In genomic region chr6:30693350-30693991, GRCm38 (mm10) we compare ENCODE assay signal across 8 mouse cellular contexts. TPM values are rescaled to one million over a fixed set of nuclear protein-coding genes. Genes with fewer than 3 reads are reported as not detected.
DNase-seq lines count a peak whose midpoint lies in the region; ATAC-seq and TF ChIP-seq lines count a peak whose summit lies in the region.

Cep41 (minus strand) TSS chr6:30693749.

- TF ChIP-seq CTCF in E14TG2a.4 (conservative IDR thresholded peaks at IDR 0.05; ENCODE audit: low read length): no peak
- TF ChIP-seq CTCF in liver, postnatal 0 days (IDR thresholded peaks at IDR 0.05; ENCODE audit: low read depth): no peak

- peak within 1 kb of the TSS; percentile 69 for H3K4me2 ChIP-seq in forebrain, embryonic 13.5 days
- H3K4me2 ChIP-seq in liver, postnatal 0 days (ENCODE audit: low read depth, low read length): peak within 1 kb of the TSS; percentile 96
- H3K4me2 ChIP-seq in neural tube, embryonic 14.5 days (ENCODE audit: low read depth, low read length): peak within 1 kb of the TSS; percentile 61

- H3K4me1 ChIP-seq in E14TG2a.4 (replicated peaks; ENCODE audit: low read depth, low read length): peaks cover 13% of the 10 kb centered on the region
- peaks cover 22% of the 10 kb centered on the region for H3K4me1 ChIP-seq in forebrain, embryonic 13.5 days
- H3K4me1 ChIP-seq in liver, postnatal 0 days (ENCODE audit: insufficient read depth): peaks cover 9% of the 10 kb centered on the region
- peaks cover 5% of the 10 kb centered on the region; the same call in 1 of the 2 replicates for H3K4me1 ChIP-seq in neural tube, embryonic 14.5 days (ENCODE audit: control insufficient read depth, insufficient read depth, low read length)

- under 1% methylated on average over 41 of the region's 52 CpGs for WGBS in forebrain, embryonic 13.5 days
- WGBS in large intestine, adult 2 months: under 1% methylated on average over 52 of the region's 52 CpGs
- under 1% methylated on average over 49 of the region's 52 CpGs for WGBS in liver, postnatal 0 days (ENCODE audit: insufficient replicate concordance)
- under 1% methylated on average over 49 of the region's 52 CpGs for WGBS in neural tube, embryonic 14.5 days

- intact Hi-C loops in heart, postnatal 10 days (cut with DNase I): loop anchor here (5.0 kb wide), 1 partner anchor 141 kb away; no protein-coding TSS in a partner anchor

- H3K36me3 ChIP-seq in E14TG2a.4 (ENCODE audit: insufficient read depth, low read length): no peaks in the 10 kb centered on the region
- no peaks in the 10 kb centered on the region for H3K36me3 ChIP-seq in forebrain, embryonic 13.5 days (ENCODE audit: poor library complexity, severe bottlenecking)
- H3K36me3 ChIP-seq in liver, postnatal 0 days (replicated peaks; ENCODE audit: insufficient read depth, low read length): no peaks in the 10 kb centered on the region
- H3K36me3 ChIP-seq in neural tube, embryonic 14.5 days (ENCODE audit: control insufficient read depth, insufficient read depth, low read length): no peaks in the 10 kb centered on the region

- ATAC-seq in forebrain, embryonic 13.5 days: peak; percentile 99
- ATAC-seq in liver, postnatal 0 days: peak; percentile 98
- peak; percentile 99 for ATAC-seq in neural tube, embryonic 14.5 days (ENCODE audit: low read depth)

- peak within 1 kb of the TSS; percentile 94 for H3K27ac ChIP-seq in forebrain, embryonic 13.5 days
- H3K27ac ChIP-seq in liver, postnatal 0 days (ENCODE audit: low read depth): peak within 1 kb of the TSS; percentile 85
- peak within 1 kb of the TSS; percentile 88 for H3K27ac ChIP-seq in neural tube, embryonic 14.5 days (ENCODE audit: low read depth, low read length)

- H3K4me3 ChIP-seq in E14TG2a.4 (replicated peaks; ENCODE audit: low read length): peak within 1 kb of the TSS; percentile 84
- peak within 1 kb of the TSS; percentile 54 for H3K4me3 ChIP-seq in forebrain, embryonic 13.5 days
- H3K4me3 ChIP-seq in liver, postnatal 0 days (ENCODE audit: low read depth, low read length): peak within 1 kb of the TSS; percentile 77
- H3K4me3 ChIP-seq in neural tube, embryonic 14.5 days (ENCODE audit: low read depth, low read length): peak within 1 kb of the TSS; percentile 55

- peak; percentile 63; the same call in 1 of the 2 replicates for TF ChIP-seq EP300 in liver, postnatal 0 days (IDR thresholded peaks at IDR 0.05; ENCODE audit: low read depth)

- DNase-seq in c-Kit-positive CD71-positive TER-119-positive erythroid progenitor cells, embryonic 14.5 days (ENCODE audit: low spot score): peak; percentile 94
- peak; percentile 97 to 98 for DNase-seq in heart, postnatal 10 days
- peak; percentile 78 for DNase-seq in large intestine, adult 2 months (ENCODE audit: low read depth, low spot score)
- peak; percentile 94 for DNase-seq in liver, postnatal 0 days
- peak; percentile 97 for DNase-seq in testis, postnatal 10 days (ENCODE audit: low spot score)

- H3K27me3 ChIP-seq in E14TG2a.4 (ENCODE audit: insufficient read depth, low read length): no peaks in the 10 kb centered on the region
- no peaks in the 10 kb centered on the region for H3K27me3 ChIP-seq in forebrain, embryonic 13.5 days
- no peaks in the 10 kb centered on the region for H3K27me3 ChIP-seq in liver, postnatal 0 days (ENCODE audit: insufficient read depth, low read length)
- no peaks in the 10 kb centered on the region for H3K27me3 ChIP-seq in neural tube, embryonic 14.5 days (ENCODE audit: control insufficient read depth, insufficient read depth, low read length)

- peak within 1 kb of the TSS; percentile 64 for H3K9ac ChIP-seq in forebrain, embryonic 13.5 days
- H3K9ac ChIP-seq in liver, postnatal 0 days (replicated peaks): peak within 1 kb of the TSS; percentile 70
- H3K9ac ChIP-seq in neural tube, embryonic 14.5 days (replicated peaks; ENCODE audit: low read depth, low read length): peak within 1 kb of the TSS; percentile 64

- no peaks in the 10 kb centered on the region for H3K9me3 ChIP-seq in E14TG2a.4 (ENCODE audit: low read length)
- H3K9me3 ChIP-seq in forebrain, embryonic 13.5 days (replicated peaks): no peaks in the 10 kb centered on the region
- H3K9me3 ChIP-seq in liver, postnatal 0 days (ENCODE audit: low read length): no peaks in the 10 kb centered on the region
- H3K9me3 ChIP-seq in neural tube, embryonic 14.5 days (ENCODE audit: control insufficient read depth, low read length): no peaks in the 10 kb centered on the region

RNA-seq across cellular contexts. Expression of gene Cep41, which starts in this region (rescaled TPM):
- 19.5 and 19.6 TPM in 2 replicates for polyA plus RNA-seq in forebrain, embryonic 13.5 days (2015; fragmentation: Nextera tagmentation; extraction: Ambion mirVana)
- 1 to 10 TPM; 2.3 to 4.1 TPM for total RNA-seq in heart, postnatal 10 days (2021)
- 2.9 and 3.4 TPM in 2 replicates for polyA plus RNA-seq in large intestine, adult 2 months (2012; rRNA removed)
- polyA plus RNA-seq in liver, postnatal 0 days (2015; fragmentation: Nextera tagmentation; extraction: Ambion mirVana): 2.8 TPM in 2 replicates
- polyA plus RNA-seq in neural tube, embryonic 14.5 days (2014; fragmentation: Nextera tagmentation; extraction: Ambion mirVana): 12.1 and 12.6 TPM in 2 replicates

Comparison
In these comparisons a context has a peak if more than half of its experiments do, and no peak if none do; other contexts are left out.
1. Peak in every context shown above with its lines: DNase-seq, ATAC-seq, H3K4me3 ChIP-seq and H3K27ac ChIP-seq.